Mouse (Mus musculus): ENCODE results near the gene Zswim1. TPM values are rescaled to one million over a fixed set of nuclear protein-coding genes. Genes with fewer than 3 reads are reported as not detected.

Gene Zswim1
- total RNA-seq, 1 experiment = 21.5 TPM

DNA sequence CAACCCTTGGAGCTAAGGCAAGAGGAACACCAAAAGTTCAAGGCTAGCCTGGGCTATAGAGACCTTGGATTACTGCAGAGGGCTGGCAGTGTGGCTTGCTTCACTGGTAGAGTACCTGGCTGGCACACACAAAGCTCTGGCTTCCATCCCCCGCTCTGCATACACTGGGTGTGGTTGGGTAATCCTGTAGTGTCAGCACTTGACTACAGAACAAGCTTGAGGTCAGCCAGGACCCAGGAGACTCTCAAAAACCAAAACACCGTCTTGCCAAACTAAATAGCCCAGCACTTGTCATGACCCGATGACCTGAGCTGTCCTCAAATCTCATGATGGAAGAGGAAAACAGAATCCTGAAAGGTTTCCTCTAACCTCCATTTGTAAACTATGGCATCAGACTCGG, 32.0 kb upstream of the Zswim1 start:
- peaks cover 16% of the 10 kb centered on the region; the same call in 1 of the 2 replicates for H3K36me3 ChIP-seq (ENCODE audit: control insufficient read depth, insufficient read depth, low read length, poor library complexity, severe bottlenecking)
- in situ Hi-C loops (cut with MboI; ENCODE audit: low sequenced_read_pairs in 2 of 2, unreplicated experiment in 2 of 2) = no loop called here
- DNase-seq (ENCODE audit: low read depth, low spot score) = no peak

DNA sequence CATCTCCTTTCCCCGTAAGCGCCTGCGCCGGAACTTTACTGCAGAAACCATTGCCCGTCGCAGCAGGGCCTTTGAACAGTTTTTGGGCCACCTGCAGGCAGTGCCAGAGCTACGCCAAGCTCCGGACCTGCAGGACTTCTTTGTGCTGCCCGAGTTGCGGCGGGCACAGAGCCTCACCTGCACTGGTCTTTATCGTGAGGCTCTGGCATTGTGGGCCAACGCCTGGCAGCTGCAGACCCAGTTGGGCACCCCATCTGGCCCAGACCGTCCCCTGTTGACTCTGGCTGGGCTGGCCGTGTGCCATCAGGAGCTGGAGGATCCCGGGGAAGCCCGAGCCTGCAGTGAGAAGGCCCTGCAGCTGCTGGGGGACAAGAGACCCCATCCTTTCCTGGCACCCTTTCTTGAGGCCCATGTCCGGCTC, 30.6 kb upstream of the Zswim1 start:
- no peak for TF ChIP-seq ZNF384 (IDR thresholded peaks at IDR 0.05; ENCODE audit: low read depth, low read length)
- TF ChIP-seq HCFC1 (IDR thresholded peaks at IDR 0.05; ENCODE audit: borderline replicate concordance, insufficient read depth, low read length) = no peak
- no peak for TF ChIP-seq ZC3H11A (IDR thresholded peaks at IDR 0.05; ENCODE audit: borderline replicate concordance, low read depth, low read length)
- peak overlapping the region; percentile 4; the same call in 1 of the 2 replicates for H3K9ac ChIP-seq (ENCODE audit: insufficient read depth, low read depth, low read length, poor library complexity, severe bottlenecking)
- peaks cover 24% of the 10 kb centered on the region; the same call in 1 of the 2 replicates for H3K36me3 ChIP-seq (ENCODE audit: control insufficient read depth, insufficient read depth, low read length, poor library complexity, severe bottlenecking)
- H3K27ac ChIP-seq (ENCODE audit: insufficient read depth, low read depth, low read length, poor library complexity, severe bottlenecking) = no peak overlapping the region
- in situ Hi-C loops (cut with MboI; ENCODE audit: low sequenced_read_pairs in 2 of 2, unreplicated experiment in 2 of 2) = no loop called here
- H3K9me3 ChIP-seq (ENCODE audit: control insufficient read depth, insufficient read depth, low read depth, low read length) = no peaks in the 10 kb centered on the region
- no peak overlapping the region; a peak in 1 of 4 replicates for H3K4me3 ChIP-seq (ENCODE audit: insufficient read depth in 1 of 2, low read depth in 1 of 2, low read length in 2 of 2, poor library complexity in 1 of 2, severe bottlenecking in 1 of 2)
- DNase-seq (ENCODE audit: low read depth, low spot score) = no peak
- peaks cover 8 to 30% of the 10 kb centered on the region in 2 experiments for H3K4me1 ChIP-seq (ENCODE audit: control insufficient read depth in 2 of 2, insufficient read depth in 2 of 2, low read length in 2 of 2, poor library complexity in 1 of 2)

More for the DNA sequence above, 32.0 kb upstream of the Zswim1 start:
- peaks cover 8 to 34% of the 10 kb centered on the region in 2 experiments for H3K4me1 ChIP-seq (ENCODE audit: control insufficient read depth in 2 of 2, insufficient read depth in 2 of 2, low read length in 2 of 2, poor library complexity in 1 of 2)
- H3K9ac ChIP-seq (ENCODE audit: insufficient read depth, low read depth, low read length, poor library complexity, severe bottlenecking) = no peak overlapping the region
- TF ChIP-seq ZNF384 (IDR thresholded peaks at IDR 0.05; ENCODE audit: low read depth, low read length) = no peak
- TF ChIP-seq ZC3H11A (IDR thresholded peaks at IDR 0.05; ENCODE audit: borderline replicate concordance, low read depth, low read length) = no peak
- TF ChIP-seq CHD2 (IDR thresholded peaks at IDR 0.05; ENCODE audit: low read depth, low read length) = no peak
- no peak for TF ChIP-seq HCFC1 (IDR thresholded peaks at IDR 0.05; ENCODE audit: borderline replicate concordance, insufficient read depth, low read length)
- no peak for TF ChIP-seq MAFK (IDR thresholded peaks at IDR 0.05; ENCODE audit: insufficient read depth, low read depth, low read length)
- H3K9me3 ChIP-seq (ENCODE audit: control insufficient read depth, insufficient read depth, low read depth, low read length) = no peaks in the 10 kb centered on the region
- no peak overlapping the region for H3K27ac ChIP-seq (ENCODE audit: insufficient read depth, low read depth, low read length, poor library complexity, severe bottlenecking)
- H3K4me3 ChIP-seq (ENCODE audit: insufficient read depth in 1 of 2, low read depth in 1 of 2, low read length in 2 of 2, poor library complexity in 1 of 2, severe bottlenecking in 1 of 2) = no peak overlapping the region

DNA sequence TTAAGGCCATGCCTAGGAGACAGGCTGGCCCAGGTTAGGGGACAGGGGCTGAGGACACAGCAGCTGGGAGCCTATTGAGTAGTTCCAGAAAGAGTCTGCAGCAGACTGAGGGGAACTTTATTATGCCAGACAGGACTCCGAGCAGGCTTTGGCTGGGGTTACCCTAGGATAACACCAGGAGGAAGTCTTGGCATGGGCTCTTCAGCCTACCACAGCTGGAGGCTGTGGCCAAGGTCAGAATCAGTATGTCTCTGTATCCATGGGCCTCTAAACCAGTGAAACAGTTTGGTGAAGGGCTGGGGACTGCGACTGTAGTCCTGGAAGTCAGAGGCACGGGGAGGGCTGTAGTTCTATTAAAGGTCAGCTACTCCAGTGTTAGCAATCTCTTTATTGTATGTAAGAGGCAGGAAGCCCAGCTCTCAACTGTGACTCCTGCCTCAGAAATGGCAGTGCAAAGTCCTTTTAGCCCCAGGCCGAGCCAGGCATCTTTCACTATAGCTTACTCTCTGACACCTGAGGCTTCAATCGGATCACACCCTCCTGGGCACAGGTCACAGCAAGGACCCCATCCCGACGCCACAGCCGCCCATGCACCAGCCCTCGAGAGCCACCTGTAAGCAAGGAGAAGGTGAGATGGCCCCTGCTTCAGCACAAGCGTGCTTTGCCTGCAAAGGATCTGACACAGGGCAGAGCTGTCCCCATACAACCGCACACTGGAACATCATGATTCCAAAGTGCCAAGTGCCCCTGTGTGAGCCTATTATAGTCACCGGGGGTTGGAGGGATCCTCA, 29.9 kb upstream of the Zswim1 start:
- Histone ChIP-seq H3K9ac (ENCODE audit: insufficient read depth, low read depth, low read length, poor library complexity, severe bottlenecking) (no peak overlapping the region), H3K4me3 (ENCODE audit: insufficient read depth in 1 of 2, low read depth in 1 of 2, low read length in 2 of 2, poor library complexity in 1 of 2, severe bottlenecking in 1 of 2) (no peak overlapping the region), H3K4me1 (ENCODE audit: control insufficient read depth in 2 of 2, insufficient read depth in 2 of 2, low read length in 2 of 2, poor library complexity in 1 of 2) (peaks cover 7 to 28% of the 10 kb centered on the region in 2 experiments), H3K9me3 (ENCODE audit: control insufficient read depth, insufficient read depth, low read depth, low read length) (no peaks in the 10 kb centered on the region), H3K27ac (ENCODE audit: insufficient read depth, low read depth, low read length, poor library complexity, severe bottlenecking) (no peak overlapping the region), H3K36me3 (ENCODE audit: control insufficient read depth, insufficient read depth, low read length, poor library complexity, severe bottlenecking) (peaks cover 28% of the 10 kb centered on the region)
- no peak for DNase-seq (ENCODE audit: low read depth, low spot score)
- TF ChIP-seq MAFK (IDR thresholded peaks at IDR 0.05; ENCODE audit: insufficient read depth, low read depth, low read length) = no peak
- TF ChIP-seq HCFC1 (IDR thresholded peaks at IDR 0.05; ENCODE audit: borderline replicate concordance, insufficient read depth, low read length) = no peak
- no peak for TF ChIP-seq ZC3H11A (IDR thresholded peaks at IDR 0.05; ENCODE audit: borderline replicate concordance, low read depth, low read length)
- TF ChIP-seq CHD2 (IDR thresholded peaks at IDR 0.05; ENCODE audit: low read depth, low read length) = no peak
- TF ChIP-seq ZNF384 (IDR thresholded peaks at IDR 0.05; ENCODE audit: low read depth, low read length) = no peak
- in situ Hi-C loops (cut with MboI; ENCODE audit: low sequenced_read_pairs in 2 of 2, unreplicated experiment in 2 of 2) = no loop called here

DNA sequence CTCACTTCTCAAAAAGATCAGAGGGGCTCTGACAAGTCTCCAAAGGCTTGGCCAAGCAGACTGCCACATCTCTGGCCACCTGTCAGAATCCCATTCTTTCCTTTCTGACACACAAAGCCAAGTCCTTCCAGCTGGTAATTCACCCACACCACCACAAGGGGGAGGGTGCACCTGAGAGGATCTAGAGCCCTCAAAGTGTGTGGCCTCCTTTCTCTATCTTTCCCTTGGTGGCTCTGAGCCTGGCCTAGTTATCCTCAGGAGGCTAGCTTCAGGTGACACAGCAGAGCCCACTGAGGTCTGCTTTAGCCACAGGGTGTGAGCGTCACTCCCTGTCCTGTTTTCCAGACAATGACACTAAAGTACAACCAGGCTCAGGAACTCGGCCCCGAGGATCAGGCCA, 29.2 kb upstream of the Zswim1 start:
- H3K27ac ChIP-seq (ENCODE audit: insufficient read depth, low read depth, low read length, poor library complexity, severe bottlenecking) = peak overlapping the region; percentile 35; the same call in 1 of the 2 replicates

More for the DNA sequence above, 29.2 kb upstream of the Zswim1 start:
- Histone ChIP-seq H3K4me1 (ENCODE audit: control insufficient read depth in 2 of 2, insufficient read depth in 2 of 2, low read length in 2 of 2, poor library complexity in 1 of 2) (peaks cover 7 to 25% of the 10 kb centered on the region in 2 experiments), H3K9me3 (ENCODE audit: control insufficient read depth, insufficient read depth, low read depth, low read length) (no peaks in the 10 kb centered on the region), H3K9ac (ENCODE audit: insufficient read depth, low read depth, low read length, poor library complexity, severe bottlenecking) (no peak overlapping the region), H3K4me3 (ENCODE audit: insufficient read depth in 1 of 2, low read depth in 1 of 2, low read length in 2 of 2, poor library complexity in 1 of 2, severe bottlenecking in 1 of 2) (no peak overlapping the region), H3K36me3 (ENCODE audit: control insufficient read depth, insufficient read depth, low read length, poor library complexity, severe bottlenecking) (peaks cover 33% of the 10 kb centered on the region)
- peak; percentile 82 for DNase-seq (ENCODE audit: low read depth, low spot score)
- in situ Hi-C loops (cut with MboI; ENCODE audit: low sequenced_read_pairs in 2 of 2, unreplicated experiment in 2 of 2) = no loop called here
- TF ChIP-seq MAFK (IDR thresholded peaks at IDR 0.05; ENCODE audit: insufficient read depth, low read depth, low read length) (no peak), ZC3H11A (IDR thresholded peaks at IDR 0.05; ENCODE audit: borderline replicate concordance, low read depth, low read length) (no peak), CHD2 (IDR thresholded peaks at IDR 0.05; ENCODE audit: low read depth, low read length) (no peak), HCFC1 (IDR thresholded peaks at IDR 0.05; ENCODE audit: borderline replicate concordance, insufficient read depth, low read length) (no peak), ZNF384 (IDR thresholded peaks at IDR 0.05; ENCODE audit: low read depth, low read length) (no peak)

Data from ES-E14 (cell line).